16 mouse cellular contexts compared by ENCODE assay signal in genomic region chr14:8113616-8114015, GRCm38 (mm10).
"Had no signal": no experiment of that assay in that cellular context is flagged by ENCODE, and none has a peak within 500 bp of the region (broad histone marks: within the 10 kb centered on the region; RNA-seq: fewer than 3 reads in every experiment).

No protein-coding gene starts in this region.

- H3K9me3 ChIP-seq: liver, embryonic 13.5 days; midbrain, embryonic 12.5 days; neural tube, embryonic 13.5 days; stomach, embryonic 15.5 days had no signal

- H3K36me3 ChIP-seq: liver, embryonic 13.5 days; midbrain, embryonic 12.5 days; neural tube, embryonic 13.5 days; stomach, embryonic 15.5 days had no signal

- H3K27me3 ChIP-seq: liver, embryonic 13.5 days; midbrain, embryonic 12.5 days; neural tube, embryonic 13.5 days; stomach, embryonic 15.5 days had no signal

- ATAC-seq: midbrain, embryonic 16.5 days had no signal

- DNase-seq: kidney, adult 2 months; kidney, postnatal 25 days; layer of hippocampus, adult 9-11 months; liver, embryonic 13.5 days; lung, adult 2 months; lung, postnatal 14 days; lung, postnatal 4 days; thymus, adult 18-20 months; thymus, postnatal 36 days had no signal

- H3K4me2 ChIP-seq: liver, embryonic 13.5 days; midbrain, embryonic 12.5 days; neural tube, embryonic 13.5 days; stomach, embryonic 15.5 days had no signal

- H3K9ac ChIP-seq: liver, embryonic 13.5 days; midbrain, embryonic 12.5 days; neural tube, embryonic 13.5 days; stomach, embryonic 15.5 days had no signal

- H3K4me3 ChIP-seq: layer of hippocampus, adult 2 months; liver, embryonic 13.5 days; midbrain, embryonic 12.5 days; myocyte; neural tube, embryonic 13.5 days; stomach, embryonic 15.5 days had no signal

- H3K4me1 ChIP-seq: liver, embryonic 13.5 days; midbrain, embryonic 12.5 days; neural tube, embryonic 13.5 days; stomach, embryonic 15.5 days had no signal

- H3K27ac ChIP-seq: kidney, postnatal 0 days; layer of hippocampus, adult 2 months; liver, embryonic 13.5 days; midbrain, embryonic 12.5 days; neural tube, embryonic 13.5 days; stomach, embryonic 15.5 days had no signal
